Mouse (Mus musculus) midbrain, embryonic 14.5 days (tissue): ENCODE data around the gene Antxr2. TPM values are rescaled to one million over a fixed set of nuclear protein-coding genes. Genes with fewer than 3 reads are reported as not detected.

Experiments used
- ATAC-seq: fragments of 200-750 bp; cut with Nextera tagmentation; 2 replicates; pipeline ENCODE4 v1.8.0; 2017; ENCODE audit warnings: moderate number of reproducible peaks, moderate library complexity; ENCODE audit not compliant: low FRiP score, low TSS enrichment
- DNase-seq: peaks from one replicate; pipeline ENCODE4 v3.0.0-alpha.2; 2015
- H3K27ac ChIP-seq: fragments of 300-500 bp; sonication (generic); replicated peaks from 2 replicates; pipeline ENCODE4 v1.5.1; 2014; ENCODE audit warnings: mild to moderate bottlenecking, low read depth, low read length, moderate library complexity
- H3K27me3 ChIP-seq: fragments of 300-500 bp; sonication (generic); 2 replicates; pipeline ENCODE4 v1.6.1; 2014; ENCODE audit warnings: low read length, control low read depth, mixed read lengths; ENCODE audit not compliant: control insufficient read depth, insufficient read depth
- H3K36me3 ChIP-seq: fragments of 300-500 bp; sonication (generic); 2 replicates; pipeline ENCODE4 v1.6.1; 2014; ENCODE audit warnings: low read length, control low read depth; ENCODE audit not compliant: control insufficient read depth, insufficient read depth
- H3K4me1 ChIP-seq: fragments of 300-500 bp; sonication (generic); 2 replicates; pipeline ENCODE4 v1.6.1; 2014; ENCODE audit warnings: mild to moderate bottlenecking, antibody characterized with exemption, low read length, control low read depth; ENCODE audit not compliant: control insufficient read depth, insufficient read depth
- H3K4me2 ChIP-seq: fragments of 300-500 bp; sonication (generic); 2 replicates; pipeline ENCODE4 v1.6.1; 2014; ENCODE audit warnings: mild to moderate bottlenecking, low read length, moderate library complexity
- H3K4me3 ChIP-seq: fragments of 300-500 bp; sonication (generic); replicated peaks from 2 replicates; pipeline ENCODE4 v1.5.1; 2014; ENCODE audit warnings: low read depth, low read length
- H3K9ac ChIP-seq: fragments of 300-500 bp; sonication (generic); replicated peaks from 2 replicates; pipeline ENCODE4 v1.6.1; 2014; ENCODE audit warnings: mild to moderate bottlenecking, low read length, moderate library complexity
- H3K9me3 ChIP-seq: fragments of 300-500 bp; sonication (generic); 2 replicates; pipeline ENCODE4 v1.6.1; 2016; ENCODE audit warnings: low read length, control low read depth, mixed read lengths; ENCODE audit not compliant: control insufficient read depth
- WGBS: fragments of 180-500 bp; shearing (Covaris S2); extraction: QIAGEN DNeasy Blood & Tissue Kit; methylation state at CpG from one replicate; pipeline ENCODE4 v1.1.7; 2014; 5-methylcytosine and 5-hydroxymethylcytosine counted together
- polyA plus RNA-seq: library from polyadenylated mRNA; unstranded; fragments of >200 nt; fragmentation: Nextera tagmentation; extraction: Ambion mirVana; gene quantifications from 2 replicates; pipeline ENCODE4 v1.2.1, GENCODE M21; 2014

Antxr2 gene
- polyA plus RNA-seq, 1 experiment from 2014 or later, result 4.4 TPM

DNA sequence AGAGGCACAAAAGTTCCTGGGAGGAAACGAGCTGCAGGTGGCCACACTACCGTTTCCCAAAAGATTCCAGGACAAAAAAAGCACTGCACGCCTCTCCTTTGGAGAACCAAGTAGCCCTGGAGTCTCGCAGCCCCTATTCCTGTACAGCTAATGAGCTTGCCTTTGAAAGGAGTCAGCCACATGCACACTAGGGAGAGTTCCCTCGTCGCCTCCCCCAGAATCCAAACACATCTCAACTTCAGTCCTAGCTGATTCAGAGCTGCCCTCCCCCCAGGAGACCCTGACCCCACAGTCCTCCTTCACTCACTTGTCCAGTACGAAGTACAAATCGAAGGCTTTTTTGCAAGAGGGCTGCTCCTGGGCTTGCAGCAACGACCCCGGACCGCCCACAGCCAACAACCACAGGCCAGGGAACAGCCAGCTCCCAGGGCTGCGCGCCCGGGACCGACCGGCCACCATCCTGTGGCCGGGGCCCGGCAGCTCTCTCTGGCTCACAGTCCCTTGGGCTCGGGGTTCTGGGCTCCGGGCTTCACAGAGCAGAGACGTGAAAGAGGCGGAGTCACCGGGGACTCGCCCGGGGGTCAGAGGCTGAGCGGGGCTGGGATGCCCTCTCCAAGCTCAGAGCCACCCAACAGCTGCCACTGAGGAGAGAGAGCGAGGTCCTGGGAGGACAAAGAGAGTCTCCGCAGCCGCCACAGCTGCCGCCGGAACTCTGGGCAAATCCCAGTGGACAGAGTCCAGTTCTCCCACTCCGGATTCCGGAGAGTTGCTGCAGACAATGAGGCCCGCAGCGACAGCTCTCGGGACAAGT, 547 bp downstream of the Antxr2 start:
- WGBS, result under 1% methylated on average over 36 of the region's 36 CpGs
- H3K9me3 ChIP-seq, result no peaks in the 10 kb centered on the region
- DNase-seq (peak; percentile 70), ATAC-seq (peak; percentile 81)
- H3K9ac ChIP-seq, result peak overlapping the region; percentile 70
- H3K4me3 ChIP-seq, result peak overlapping the region; percentile 67
- H3K4me2 ChIP-seq, result peak overlapping the region; percentile 99
- H3K27ac ChIP-seq, result peak overlapping the region; percentile 43
- no peaks in the 10 kb centered on the region for H3K36me3 ChIP-seq
- H3K27me3 ChIP-seq, result no peaks in the 10 kb centered on the region
- H3K4me1 ChIP-seq, result peaks cover 4% of the 10 kb centered on the region; the same call in 1 of the 2 replicates

DNA sequence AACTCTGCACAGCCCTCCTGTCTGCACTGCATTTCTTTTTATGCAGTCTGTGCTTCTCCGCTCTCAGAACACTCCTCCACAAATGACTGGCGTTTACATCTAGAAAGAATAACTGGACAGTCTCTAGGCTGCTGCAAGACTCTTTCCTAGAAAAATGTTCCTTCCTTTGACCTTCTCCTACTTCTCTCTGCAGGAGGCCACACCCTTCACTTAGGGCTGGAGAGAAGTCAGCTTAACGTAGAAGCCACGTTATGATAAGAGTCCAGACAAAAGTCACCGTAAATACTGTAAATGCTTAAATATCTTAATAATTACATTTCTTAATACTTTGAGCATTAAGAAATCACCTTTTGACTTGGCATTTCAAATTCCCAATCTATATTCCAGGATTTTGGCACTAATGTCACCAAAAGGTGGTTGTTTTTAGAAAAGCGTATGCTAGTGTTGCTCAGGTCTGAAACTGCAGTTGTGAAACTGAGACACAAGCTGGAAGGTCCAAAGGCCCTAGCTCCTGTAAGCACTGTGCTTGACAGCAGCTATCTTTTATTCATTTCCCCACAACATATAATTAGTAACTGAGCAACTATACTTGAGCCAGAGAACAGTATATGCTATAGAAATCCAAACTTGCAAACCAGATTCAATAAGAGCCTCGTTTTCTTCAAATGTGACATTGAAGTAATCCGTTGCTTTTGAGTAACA, 3.0 kb downstream of the Antxr2 start:
- H3K9ac ChIP-seq, result no peak overlapping the region
- no peaks in the 10 kb centered on the region for H3K27me3 ChIP-seq
- ATAC-seq (no peak), DNase-seq (no peak)
- 81% methylated on average over 8 of the region's 8 CpGs for WGBS
- no peak overlapping the region for H3K27ac ChIP-seq
- no peaks in the 10 kb centered on the region for H3K9me3 ChIP-seq
- H3K4me1 ChIP-seq, result peaks cover 4% of the 10 kb centered on the region; the same call in 1 of the 2 replicates
- H3K36me3 ChIP-seq, result no peaks in the 10 kb centered on the region
- no peak overlapping the region for H3K4me3 ChIP-seq
- H3K4me2 ChIP-seq, result no peak overlapping the region

DNA sequence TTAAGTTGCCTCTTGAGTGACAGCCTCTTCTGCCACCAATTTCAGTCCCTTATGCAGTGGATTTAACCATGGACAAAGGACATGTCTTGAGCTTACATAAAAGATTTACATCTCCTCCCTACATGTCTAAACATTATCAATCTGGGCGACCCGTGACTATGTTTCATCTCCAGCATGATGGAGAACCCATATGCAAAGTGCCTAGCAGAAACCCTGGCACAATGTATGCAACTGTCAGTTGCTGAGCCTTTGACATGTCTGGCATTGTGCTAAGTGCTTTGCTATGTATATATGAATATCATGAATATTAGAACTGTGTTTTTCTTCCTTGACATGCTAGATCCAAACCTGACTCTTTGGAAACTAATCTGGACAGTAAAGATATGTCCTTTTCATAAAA, 4.9 kb downstream of the Antxr2 start:
- Histone ChIP-seq H3K27ac (no peak overlapping the region), H3K4me1 (peaks cover 4% of the 10 kb centered on the region; the same call in 1 of the 2 replicates), H3K27me3 (no peaks in the 10 kb centered on the region), H3K4me2 (no peak overlapping the region), H3K36me3 (no peaks in the 10 kb centered on the region), H3K9me3 (no peaks in the 10 kb centered on the region), H3K9ac (no peak overlapping the region), H3K4me3 (no peak overlapping the region)
- no peak for DNase-seq
- 87% methylated on average over 2 of the region's 2 CpGs for WGBS
- no peak for ATAC-seq

DNA sequence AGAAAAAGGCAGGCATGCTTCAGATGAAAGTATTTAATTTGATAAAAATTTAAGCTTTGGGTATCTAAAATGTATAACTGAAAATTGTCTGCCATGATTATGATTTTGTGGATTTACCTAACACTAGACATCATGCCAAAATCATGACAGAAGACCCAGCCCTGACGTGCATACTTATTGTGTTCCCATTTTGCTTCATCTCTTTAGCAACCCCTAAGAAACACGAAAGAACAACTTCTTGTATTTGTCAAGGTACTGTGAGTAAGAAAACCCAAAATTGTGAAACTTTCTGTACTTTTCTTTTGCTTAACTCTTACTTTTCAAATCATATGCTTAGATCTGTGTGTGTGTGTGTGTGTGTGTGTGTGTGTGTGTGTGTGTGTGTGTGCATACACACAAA, 6.3 kb downstream of the Antxr2 start:
- WGBS, result 87% methylated on average over 2 of the region's 2 CpGs
- no peak for ATAC-seq
- Histone ChIP-seq H3K27me3 (no peaks in the 10 kb centered on the region), H3K36me3 (no peaks in the 10 kb centered on the region), H3K4me2 (no peak overlapping the region), H3K4me1 (peaks cover under 1% of the 10 kb centered on the region; the same call in 1 of the 2 replicates), H3K9me3 (no peaks in the 10 kb centered on the region), H3K27ac (no peak overlapping the region), H3K4me3 (no peak overlapping the region), H3K9ac (no peak overlapping the region)
- no peak for DNase-seq

GRCm38 (mm10) chr5:98021518-98021917, 9.3 kb downstream of the Antxr2 start:
- H3K9me3 ChIP-seq, result no peaks in the 10 kb centered on the region
- H3K27ac ChIP-seq, result no peak overlapping the region
- 95% methylated on average over 4 of the region's 4 CpGs for WGBS
- no peaks in the 10 kb centered on the region for H3K4me1 ChIP-seq
- DNase-seq (no peak), ATAC-seq (no peak)
- no peaks in the 10 kb centered on the region for H3K27me3 ChIP-seq
- no peak overlapping the region for H3K4me3 ChIP-seq
- H3K9ac ChIP-seq, result no peak overlapping the region
- H3K4me2 ChIP-seq, result no peak overlapping the region
- H3K36me3 ChIP-seq, result no peaks in the 10 kb centered on the region

GRCm38 (mm10) chr5:98020658-98021057, 10.2 kb downstream of the Antxr2 start:
- no peak overlapping the region for H3K4me2 ChIP-seq
- DNase-seq (no peak), ATAC-seq (no peak)
- no peak overlapping the region for H3K27ac ChIP-seq
- H3K36me3 ChIP-seq, result no peaks in the 10 kb centered on the region
- no peaks in the 10 kb centered on the region for H3K9me3 ChIP-seq
- no peaks in the 10 kb centered on the region for H3K27me3 ChIP-seq
- H3K4me3 ChIP-seq, result no peak overlapping the region
- H3K9ac ChIP-seq, result no peak overlapping the region
- no peaks in the 10 kb centered on the region for H3K4me1 ChIP-seq

DNA sequence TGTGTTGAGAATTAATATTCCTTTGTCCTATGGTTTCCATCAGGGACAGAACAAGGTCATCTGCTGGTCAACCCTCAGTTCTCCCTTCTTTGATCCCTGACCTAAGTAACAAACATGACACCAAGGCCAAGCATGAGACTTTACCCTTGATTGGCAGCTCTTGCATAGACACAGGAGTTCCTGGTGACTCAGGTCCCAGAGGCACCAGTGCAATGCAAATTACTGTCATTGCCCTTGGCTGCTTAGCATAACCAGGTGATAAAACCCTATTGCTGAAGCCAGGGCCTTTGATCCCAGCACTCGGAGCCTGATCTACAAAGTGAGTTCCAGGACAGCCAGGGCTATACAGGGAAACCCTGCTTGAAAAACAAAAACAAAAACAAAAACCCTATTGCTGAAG, 11.4 kb downstream of the Antxr2 start:
- ATAC-seq (no peak), DNase-seq (no peak)
- no peak overlapping the region for H3K4me3 ChIP-seq
- no peak overlapping the region for H3K27ac ChIP-seq
- H3K4me1 ChIP-seq, result no peaks in the 10 kb centered on the region
- H3K9ac ChIP-seq, result no peak overlapping the region
- H3K36me3 ChIP-seq, result no peaks in the 10 kb centered on the region
- 58% methylated on average over 1 of the region's 1 CpGs for WGBS
- H3K9me3 ChIP-seq, result no peaks in the 10 kb centered on the region
- no peak overlapping the region for H3K4me2 ChIP-seq
- H3K27me3 ChIP-seq, result no peaks in the 10 kb centered on the region

- no peaks in the 10 kb centered on the region for H3K9me3 ChIP-seq
- H3K4me1 ChIP-seq, result no peaks in the 10 kb centered on the region
- 94% methylated on average over 6 of the region's 6 CpGs for WGBS
- ATAC-seq (no peak), DNase-seq (no peak)
- H3K27ac ChIP-seq, result no peak overlapping the region
- no peak overlapping the region for H3K9ac ChIP-seq
- no peaks in the 10 kb centered on the region for H3K27me3 ChIP-seq
- no peak overlapping the region for H3K4me3 ChIP-seq
- H3K4me2 ChIP-seq, result no peak overlapping the region
- H3K36me3 ChIP-seq, result no peaks in the 10 kb centered on the region
These were observed 12.7 kb downstream of the Antxr2 start for GRCm38 (mm10) chr5:98018162-98018561.
